Mouse (Mus musculus) lung, postnatal 0 days (tissue): ENCODE results near the gene Gp1ba.

Experiments used
- CTCF ChIP-seq: IDR thresholded peaks from 2 replicates; pipeline ENCODE4 v1.5.1; 2016; ENCODE audit warnings: antibody characterized with exemption, mild to moderate bottlenecking
- EP300 ChIP-seq: IDR thresholded peaks from 2 replicates; pipeline ENCODE4 v1.6.1; 2016; ENCODE audit warnings: antibody characterized with exemption, mild to moderate bottlenecking, control low read depth

DNA sequence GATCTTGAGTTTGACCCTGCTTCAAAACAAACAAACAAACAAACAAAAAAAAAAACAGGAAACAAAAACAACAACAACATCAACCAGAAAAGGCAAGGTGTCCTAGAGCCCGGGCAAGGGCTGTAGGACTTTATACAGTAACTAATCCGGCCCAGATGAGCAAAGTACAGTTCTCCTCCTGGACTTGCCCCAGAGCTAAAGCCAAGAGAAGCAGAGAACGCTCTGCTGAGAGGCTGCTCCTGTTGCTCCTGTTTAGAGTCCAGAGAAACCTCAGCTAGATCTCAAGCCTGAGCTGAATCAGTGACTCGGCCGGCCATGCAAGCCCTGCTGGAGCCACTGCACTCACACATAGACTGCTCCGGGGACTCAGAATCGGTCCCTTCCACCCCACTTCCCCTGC lies 8.8 kb upstream of the Gp1ba start:
- TF ChIP-seq CTCF, result no peak
- no peak for TF ChIP-seq EP300
